Mouse (Mus musculus) layer of hippocampus, postnatal 36 days (tissue): ENCODE data around the gene Ube2i. TPM values are rescaled to one million over a fixed set of nuclear protein-coding genes. Genes with fewer than 3 reads are reported as not detected.
"Not testable (repeated sequence)": the region's sequence is repeated elsewhere in the genome, so short reads cannot be mapped to it uniquely, and the experiment has no call there.

Source experiments
- DNase-seq, 2 experiments: peaks; one replicate each; pipeline ENCODE4 v3.0.0; 2022
- total RNA-seq, 2 experiments: library from RNA; stranded (reverse); gene quantifications; 2 replicates each; pipeline ENCODE4 v1.2.3; 2021

The Ube2i gene
- total RNA-seq, 2 experiments from 2014 or later, result 234 to 241 TPM

- no peak for DNase-seq
Observed at GRCm38 (mm10) chr17:25252643-25253042, 21.8 kb downstream of the Ube2i start.

DNA sequence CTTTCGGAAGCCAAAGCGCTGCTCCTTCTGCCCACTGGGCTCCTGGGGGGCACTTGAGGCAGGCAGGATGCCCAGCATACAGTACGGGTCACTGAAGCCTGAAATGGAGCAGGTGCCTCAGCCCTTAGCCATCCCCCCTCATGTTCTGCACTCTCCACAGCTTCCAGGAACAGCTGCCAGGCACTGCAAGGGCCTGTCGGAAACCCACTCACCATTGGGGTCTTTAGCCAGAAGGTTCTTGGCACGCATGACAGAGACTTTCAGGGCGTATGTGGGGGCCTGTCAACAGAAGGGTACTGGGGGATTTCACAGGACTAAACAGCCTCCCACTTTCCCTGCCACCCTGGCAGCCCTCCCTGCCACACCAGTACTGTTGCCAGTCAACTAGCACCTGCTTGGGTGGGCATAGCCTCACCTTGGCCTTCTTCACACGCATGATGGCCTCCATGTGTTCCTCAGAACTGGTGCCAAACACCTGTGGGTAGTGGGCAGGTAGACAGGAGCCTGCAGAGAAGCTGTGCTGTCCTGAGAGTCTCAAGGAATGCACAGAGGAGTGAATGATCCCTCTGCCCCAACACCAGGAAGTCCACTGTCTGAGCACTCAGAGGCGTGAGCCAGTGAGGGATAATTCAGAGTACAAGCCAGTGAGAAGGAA, 24.1 kb downstream of the Ube2i start:
- DNase-seq, result no peak

- DNase-seq, result no peak
Observed at GRCm38 (mm10) chr17:25248033-25248750, 26.2 kb downstream of the Ube2i start.

DNA sequence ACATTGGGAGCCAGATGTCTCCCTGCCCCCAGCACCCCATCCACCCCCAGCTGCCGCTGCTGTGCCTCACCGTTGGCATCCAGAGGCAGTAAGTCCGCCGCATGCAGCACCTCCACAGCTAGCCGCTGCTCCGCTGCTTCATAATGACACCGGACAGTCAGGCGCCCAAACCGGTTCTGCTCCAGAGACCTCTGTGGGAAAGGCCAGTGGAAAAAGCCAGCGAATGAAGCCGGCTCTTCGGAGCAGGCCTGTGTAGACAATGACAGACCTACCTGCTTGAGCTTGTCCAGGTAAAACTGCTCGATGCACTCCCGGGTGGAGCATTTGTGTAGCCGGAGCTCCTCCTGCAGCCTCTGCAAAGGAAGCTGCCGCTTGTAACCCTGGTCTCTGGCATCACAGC, 30.2 kb downstream of the Ube2i start:
- DNase-seq, result no peak

- DNase-seq, result no peak
Observed at GRCm38 (mm10) chr17:25243131-25243780, 31.2 kb downstream of the Ube2i start.

- peak; percentile 81 to 83 for DNase-seq
Observed at GRCm38 (mm10) chr17:25239695-25240636, 34.5 kb downstream of the Ube2i start, which contains the start of the genes Gnptg and Tsr3. TSS of gene Gnptg (minus strand) at chr17:25240124. TSS of gene Tsr3 (plus strand) at chr17:25240170.

GRCm38 (mm10) chr17:25235635-25236034, 38.8 kb downstream of the Ube2i start:
- DNase-seq, result no peak

DNA sequence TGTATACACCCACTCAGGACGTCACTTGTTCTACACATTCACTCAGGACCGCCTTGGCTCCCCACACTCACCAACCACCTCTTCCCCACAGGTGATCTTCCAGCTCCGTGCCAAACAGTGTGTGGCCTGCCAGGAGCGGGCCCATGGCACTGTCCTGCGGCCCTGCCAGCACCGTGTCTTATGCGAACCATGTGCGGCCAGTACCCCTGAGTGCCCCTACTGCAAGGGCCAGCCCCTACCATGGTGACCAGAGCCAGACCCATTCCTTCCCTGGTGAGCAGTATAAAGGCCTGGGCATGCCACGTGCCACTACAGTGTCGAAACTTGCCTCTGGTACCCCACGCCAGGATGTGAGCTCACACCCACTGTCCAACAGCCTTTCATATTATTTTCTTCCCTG, 42.8 kb downstream of the Ube2i start:
- not testable (repeated sequence) for DNase-seq

DNA sequence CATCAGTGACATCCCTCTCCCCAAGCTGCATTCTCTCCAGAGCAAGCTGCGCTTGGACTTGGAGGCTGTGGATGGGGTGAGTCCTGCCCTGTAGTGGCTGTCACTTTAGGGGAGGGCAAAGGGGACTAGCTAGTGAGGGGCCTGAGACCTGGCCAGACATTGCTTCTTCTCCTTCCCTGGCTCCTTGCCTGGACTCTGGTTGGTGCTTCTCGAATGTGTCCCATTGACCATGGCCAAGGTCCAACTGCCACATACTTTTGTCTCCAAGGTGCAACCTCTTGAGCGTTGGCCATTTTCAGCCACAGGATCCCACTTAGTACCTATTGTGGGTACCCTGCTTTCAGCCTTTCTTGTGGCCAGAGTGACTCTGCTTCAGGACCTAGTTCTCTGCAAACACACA, 43.7 kb downstream of the Ube2i start:
- no peak for DNase-seq

DNA sequence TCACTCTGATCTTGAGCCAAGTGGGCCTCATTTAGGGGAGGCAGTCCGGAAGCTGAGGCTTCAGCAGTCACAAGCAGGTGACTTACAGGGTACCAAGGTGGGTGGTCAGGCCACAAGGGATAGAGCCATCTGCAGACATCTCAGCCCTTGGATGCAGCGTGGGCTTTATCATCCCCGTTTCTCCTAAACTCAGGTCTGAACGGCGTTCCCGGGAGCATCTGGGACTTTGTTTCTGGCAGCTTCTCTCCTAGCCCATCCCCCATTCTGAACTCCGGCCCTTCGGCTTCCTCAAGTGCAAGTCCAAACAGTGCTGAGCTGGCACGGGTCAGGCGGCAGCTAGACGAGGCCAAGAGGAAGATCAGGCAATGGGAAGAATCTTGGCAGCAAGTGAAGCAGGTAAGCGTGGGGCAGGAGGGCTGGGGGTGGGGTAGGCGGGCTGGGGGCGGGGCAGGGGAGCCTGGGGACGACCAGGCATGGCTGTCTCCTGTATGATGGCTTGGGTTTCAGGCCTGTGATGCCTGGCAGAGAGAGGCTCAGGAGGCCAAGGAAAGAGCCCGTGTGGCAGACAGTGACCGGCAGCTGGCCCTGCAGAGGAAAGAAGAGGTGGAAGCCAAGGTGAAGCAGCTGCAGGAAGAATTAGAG, 44.3 kb downstream of the Ube2i start:
- DNase-seq, result not testable (repeated sequence)

- DNase-seq, result no peak
Observed at GRCm38 (mm10) chr17:25227991-25228390, 46.4 kb downstream of the Ube2i start.

- DNase-seq, result no peak
Observed at GRCm38 (mm10) chr17:25225659-25226058, 48.8 kb downstream of the Ube2i start.

GRCm38 (mm10) chr17:25224586-25225222, 49.7 kb downstream of the Ube2i start:
- DNase-seq, result no peak

GRCm38 (mm10) chr17:25222951-25223601, 51.3 kb downstream of the Ube2i start:
- no peak for DNase-seq

DNA sequence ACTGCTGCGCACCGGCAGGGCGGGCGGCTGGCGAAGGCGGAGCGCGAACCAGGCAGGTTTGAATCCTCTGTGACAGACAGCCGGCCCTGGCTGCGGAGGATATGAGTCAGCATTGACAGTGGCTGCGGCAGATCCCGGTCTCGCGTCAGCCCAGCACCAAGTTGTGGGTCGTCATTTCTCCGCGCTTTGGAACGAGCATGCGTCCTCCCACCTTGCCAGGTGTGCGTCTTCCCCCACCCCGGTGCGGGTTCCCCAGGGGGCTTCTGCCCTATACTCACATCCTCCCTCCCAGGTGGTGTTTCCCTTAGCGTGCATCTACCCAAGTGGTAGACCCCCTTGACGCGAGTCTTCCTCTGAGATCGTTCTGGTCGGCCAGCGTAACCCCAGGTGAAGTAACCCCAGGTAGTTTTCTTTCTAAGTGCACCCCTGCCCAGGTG, 51.9 kb downstream of the Ube2i start:
- DNase-seq, result peak in 1 of 2 experiments; percentile 34

- DNase-seq, result no peak
Observed at GRCm38 (mm10) chr17:25221821-25222503, 52.5 kb downstream of the Ube2i start.

GRCm38 (mm10) chr17:25220746-25221145, 53.7 kb downstream of the Ube2i start:
- DNase-seq, result no peak

DNA sequence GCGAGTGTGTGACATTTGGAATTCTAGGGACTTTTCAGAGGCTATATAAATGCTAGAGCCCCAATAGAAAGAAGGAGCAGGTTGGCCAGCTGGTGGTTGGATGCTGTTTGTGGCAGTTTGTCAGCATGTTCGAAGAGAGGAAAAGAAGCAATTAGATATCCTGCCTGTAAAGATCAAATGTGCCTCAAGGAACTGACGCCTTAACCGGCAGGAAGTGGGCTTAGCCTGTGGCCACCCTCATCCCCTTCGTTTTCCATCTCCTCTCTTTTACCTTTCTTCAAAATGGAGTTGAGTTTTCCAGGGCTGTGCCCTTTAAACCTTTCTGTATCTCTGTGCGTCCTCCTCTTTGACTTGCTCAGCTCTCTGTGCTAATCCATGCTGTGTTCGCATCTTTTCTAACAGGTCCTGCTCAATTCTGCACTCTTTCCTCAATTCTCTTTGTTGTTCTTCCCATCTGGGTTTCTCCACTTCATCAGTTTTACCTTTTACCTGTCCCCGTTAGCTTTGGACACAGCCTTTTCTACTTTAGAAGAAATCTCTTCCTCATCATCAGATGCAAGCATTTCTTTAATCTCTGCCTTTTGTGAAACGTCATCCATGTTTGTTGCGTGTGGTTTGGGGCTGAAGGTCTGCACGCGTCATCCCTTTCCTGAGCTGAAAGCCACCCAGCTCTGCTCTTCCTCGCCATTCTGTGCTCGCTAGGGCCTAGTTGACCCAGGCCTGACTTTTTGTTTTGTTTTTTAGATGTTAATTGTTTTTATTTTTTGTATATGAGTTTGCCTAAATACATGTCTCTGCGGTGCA, 54.7 kb downstream of the Ube2i start:
- DNase-seq, result no peak

DNA sequence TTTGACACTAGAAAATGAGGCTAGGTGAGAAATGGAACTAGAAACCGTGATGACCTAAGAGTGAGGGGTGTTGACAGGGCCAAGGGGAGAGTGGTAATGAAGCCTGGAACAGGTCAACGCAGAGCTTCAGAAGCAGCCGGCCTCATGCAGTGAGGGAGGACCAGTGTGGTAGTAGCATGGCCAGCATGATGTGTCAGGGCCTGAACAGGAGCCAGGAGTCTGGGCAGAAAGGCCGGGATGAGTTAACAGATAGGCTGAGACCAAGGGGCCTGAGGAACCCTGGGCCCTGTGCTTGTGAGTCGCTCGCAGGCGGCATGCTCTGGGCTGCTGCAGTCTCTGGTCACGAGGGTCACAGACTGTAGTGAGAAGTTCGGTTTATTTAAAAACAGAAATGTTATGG, 55.5 kb downstream of the Ube2i start:
- DNase-seq, result no peak
